Mouse (Mus musculus) cerebellum, postnatal 25 days (tissue): ENCODE measurements at regions not wholly inside any gene's neighbourhood (a gene's known extent, or its start where the extent isn't known, plus 50 kb on each side); places are given as distances from the start of the nearest gene placed in this dataset.
A peak's percentile ranks its signal among the peaks of the same experiment; 100 is the strongest.

Source experiments
- DNase-seq, 2 experiments: peaks; one replicate each; pipeline ENCODE4 v3.0.0; 2021; ENCODE audit warnings: mixed read lengths in 2 of 2

DNA sequence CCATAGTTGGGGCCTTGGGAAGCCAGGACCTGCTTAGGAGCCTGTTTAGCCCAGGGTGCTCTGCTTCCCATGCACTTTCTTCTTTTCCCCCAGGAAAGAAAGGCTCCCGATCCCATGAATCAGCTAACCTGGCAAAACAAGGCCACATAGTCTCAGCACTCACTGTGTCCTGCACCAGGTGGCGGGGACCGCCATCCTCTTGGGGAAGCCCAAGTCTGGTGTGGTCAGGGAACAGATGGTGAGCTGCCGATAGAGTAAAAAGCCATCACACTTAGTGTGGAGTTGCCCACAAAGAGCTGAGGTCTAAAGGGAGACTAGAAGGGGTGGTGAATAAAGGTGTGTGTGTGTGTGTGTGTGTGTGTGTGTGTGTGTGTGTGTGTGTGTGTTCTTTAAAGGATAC lies 57.0 kb upstream of the Lrpap1 start:
- DNase-seq: peak in 1 of 2 experiments; percentile 54

DNA sequence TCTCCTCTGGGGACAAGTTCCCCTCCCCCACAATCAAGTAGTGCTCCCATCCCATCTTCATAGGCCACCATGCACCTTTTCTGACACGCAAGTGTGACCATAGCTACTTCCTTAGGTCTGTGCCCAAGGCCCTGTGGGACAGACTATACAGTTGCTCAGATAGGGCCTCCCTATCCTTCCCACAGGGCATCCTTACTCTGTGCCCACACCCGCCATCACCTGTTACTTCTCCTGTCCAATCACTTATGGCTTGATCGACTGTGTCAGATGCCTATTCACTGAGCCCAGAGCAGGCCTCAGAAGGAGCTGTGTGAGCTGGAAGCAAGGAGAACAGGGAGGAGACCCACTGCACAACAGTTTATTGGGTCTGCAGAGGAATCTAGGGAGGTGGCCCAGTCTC lies 56.6 kb upstream of the Lrpap1 start:
- no peak for DNase-seq

DNA sequence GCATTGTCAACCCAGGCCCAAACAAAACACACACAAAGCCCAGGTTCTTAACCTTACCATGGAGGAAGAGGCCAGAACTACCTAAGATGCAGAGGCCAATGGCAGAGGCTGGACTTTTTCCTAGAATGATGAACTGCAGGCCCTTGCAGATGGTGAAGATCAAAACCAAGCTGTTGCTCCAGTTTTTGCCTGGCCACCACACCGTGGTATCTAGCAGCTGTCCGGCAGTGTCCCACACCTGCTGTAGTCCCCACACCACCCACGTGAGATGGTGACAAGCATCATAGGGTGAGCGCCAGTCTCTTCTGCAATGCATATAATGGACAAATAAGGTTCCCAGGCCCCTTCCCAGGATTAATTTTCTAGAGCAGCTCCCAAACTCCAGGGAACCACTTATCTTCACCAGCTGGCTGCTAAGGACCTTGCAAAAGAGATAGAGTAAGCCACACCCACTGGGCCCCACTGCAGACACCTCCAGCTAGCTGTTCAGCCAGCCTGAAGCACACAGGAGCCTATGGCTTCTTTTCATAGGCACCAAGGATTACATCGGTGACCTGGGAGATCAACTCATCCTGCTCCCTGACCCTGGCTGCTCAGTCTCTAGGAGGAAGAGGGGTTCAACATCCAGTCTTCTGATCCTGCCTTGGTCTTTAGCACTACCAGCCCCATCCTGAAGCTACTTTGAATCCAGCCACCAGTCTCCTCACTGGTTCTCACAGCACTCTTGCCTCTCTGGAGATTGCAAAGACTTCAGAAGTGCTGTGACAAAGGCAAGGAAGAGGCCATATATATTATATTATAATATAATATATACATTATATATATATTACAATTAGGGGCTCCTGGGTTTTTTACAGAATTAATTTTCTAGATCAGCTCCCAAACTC lies 55.6 kb upstream of the Lrpap1 start:
- no peak for DNase-seq

GRCm38 (mm10) chr5:35159854-35160253 lies 54.3 kb upstream of the Lrpap1 start:
- no peak for DNase-seq

DNA sequence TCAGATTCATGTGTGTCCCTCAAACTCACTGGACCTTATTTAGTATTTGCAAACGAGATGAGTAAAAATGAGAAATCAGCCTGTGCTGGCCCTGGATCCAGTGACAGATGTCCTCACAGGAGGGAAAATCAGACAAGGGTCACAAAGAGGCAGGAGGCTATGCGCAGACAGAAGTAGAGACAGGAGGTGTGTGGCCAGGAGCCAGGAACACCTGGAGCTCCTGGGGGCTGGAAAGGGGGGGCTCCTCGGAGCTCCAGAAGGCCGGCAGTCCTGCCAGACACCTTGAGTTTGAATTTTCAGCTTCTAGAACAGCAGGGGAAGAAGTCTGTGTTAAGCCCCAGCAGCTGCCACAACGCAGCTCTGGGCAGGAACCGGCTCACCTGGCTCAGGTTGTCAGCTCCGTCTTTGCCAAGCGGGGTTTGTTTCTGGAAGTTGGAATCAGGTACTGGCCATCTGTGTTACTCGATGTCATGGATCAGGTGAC lies 53.7 kb upstream of the Lrpap1 start:
- peak; percentile 82 to 85 for DNase-seq

- DNase-seq: no peak
These were observed 52.9 kb upstream of the Lrpap1 start for GRCm38 (mm10) chr5:35158346-35159047.

- no peak for DNase-seq
These were observed 50.8 kb upstream of the Lrpap1 start for GRCm38 (mm10) chr5:35156371-35156770.

- no peak for DNase-seq
These were observed 50.2 kb upstream of the Lrpap1 start for GRCm38 (mm10) chr5:35155717-35156116.
